Mouse (Mus musculus): Measurements from ENCODE around the gene Chd2. TPM values are rescaled to one million over a fixed set of nuclear protein-coding genes. Genes with fewer than 3 reads are reported as not detected.

The Chd2 gene
- polyA plus RNA-seq, 1 experiment: 5.8 TPM

- TF ChIP-seq MYOG (IDR thresholded peaks at IDR 0.05; ENCODE audit: control insufficient read depth, extremely low read depth, insufficient read length) (no peak), MAX (IDR thresholded peaks at IDR 0.05) (no peak), CTCF (IDR thresholded peaks at IDR 0.05; ENCODE audit: control insufficient read depth, insufficient read depth, insufficient read length) (no peak), CEBPB (IDR thresholded peaks at IDR 0.05; ENCODE audit: low read depth) (no peak), USF1 (IDR thresholded peaks at IDR 0.05; ENCODE audit: low read depth) (no peak), MYOD1 (IDR thresholded peaks at IDR 0.05; ENCODE audit: control insufficient read depth, insufficient read length, low read depth) (no peak), FOSL1 (IDR thresholded peaks at IDR 0.05; ENCODE audit: insufficient read depth, low read length, poor library complexity, severe bottlenecking) (no peak)
- no peaks in the 10 kb centered on the region for H3K36me3 ChIP-seq (ENCODE audit: control insufficient read depth, insufficient read depth)
These were observed 149.9 kb downstream of the Chd2 start for GRCm38 (mm10) chr7:73391518-73392321.

GRCm38 (mm10) chr7:73391002-73391517 lies 150.6 kb downstream of the Chd2 start:
- Histone ChIP-seq H3K36me3 (ENCODE audit: control insufficient read depth, insufficient read depth) (no peaks in the 10 kb centered on the region), H3K27me3 (ENCODE audit: control insufficient read depth, insufficient read depth, insufficient read length) (no peaks in the 10 kb centered on the region), H3ac (ENCODE audit: control insufficient read depth, insufficient read length, low read depth) (peak overlapping the region; percentile 88), H3K79me3 (ENCODE audit: low read depth) (no peaks in the 10 kb centered on the region), H3K79me2 (ENCODE audit: control insufficient read depth, insufficient read depth) (no peaks in the 10 kb centered on the region), H3K4me3 (ENCODE audit: insufficient read depth, poor library complexity, severe bottlenecking) (peak overlapping the region; percentile 51)
- TF ChIP-seq USF1 (IDR thresholded peaks at IDR 0.05; ENCODE audit: low read depth) (no peak), MAX (IDR thresholded peaks at IDR 0.05) (no peak), MYOG (IDR thresholded peaks at IDR 0.05; ENCODE audit: control insufficient read depth, extremely low read depth, insufficient read length) (no peak), CEBPB (IDR thresholded peaks at IDR 0.05; ENCODE audit: low read depth) (no peak), FOSL1 (IDR thresholded peaks at IDR 0.05; ENCODE audit: insufficient read depth, low read length, poor library complexity, severe bottlenecking) (no peak), CTCF (IDR thresholded peaks at IDR 0.05; ENCODE audit: control insufficient read depth, insufficient read depth, insufficient read length) (no peak), MYOD1 (IDR thresholded peaks at IDR 0.05; ENCODE audit: control insufficient read depth, insufficient read length, low read depth) (no peak)

More at GRCm38 (mm10) chr7:73391518-73392321, 149.9 kb downstream of the Chd2 start:
- H3K4me3 ChIP-seq (ENCODE audit: insufficient read depth, poor library complexity, severe bottlenecking): peak overlapping the region; percentile 51
- H3K27me3 ChIP-seq (ENCODE audit: control insufficient read depth, insufficient read depth, insufficient read length): no peaks in the 10 kb centered on the region
- no peaks in the 10 kb centered on the region for H3K79me3 ChIP-seq (ENCODE audit: low read depth)
- H3ac ChIP-seq (ENCODE audit: control insufficient read depth, insufficient read length, low read depth): peak overlapping the region; percentile 88
- H3K79me2 ChIP-seq (ENCODE audit: control insufficient read depth, insufficient read depth): no peaks in the 10 kb centered on the region

- TF ChIP-seq MYOG (IDR thresholded peaks at IDR 0.05; ENCODE audit: control insufficient read depth, extremely low read depth, insufficient read length) (no peak), FOSL1 (IDR thresholded peaks at IDR 0.05; ENCODE audit: insufficient read depth, low read length, poor library complexity, severe bottlenecking) (no peak), MAX (IDR thresholded peaks at IDR 0.05) (no peak), USF1 (IDR thresholded peaks at IDR 0.05; ENCODE audit: low read depth) (no peak), MYOD1 (IDR thresholded peaks at IDR 0.05; ENCODE audit: control insufficient read depth, insufficient read length, low read depth) (no peak), CEBPB (IDR thresholded peaks at IDR 0.05; ENCODE audit: low read depth) (no peak), CTCF (IDR thresholded peaks at IDR 0.05; ENCODE audit: control insufficient read depth, insufficient read depth, insufficient read length) (no peak)
- H3K79me2 ChIP-seq (ENCODE audit: control insufficient read depth, insufficient read depth): no peaks in the 10 kb centered on the region
These were observed 151.1 kb downstream of the Chd2 start for GRCm38 (mm10) chr7:73390426-73391001.

GRCm38 (mm10) chr7:73389871-73390294 lies 151.7 kb downstream of the Chd2 start:
- TF ChIP-seq FOSL1 (IDR thresholded peaks at IDR 0.05; ENCODE audit: insufficient read depth, low read length, poor library complexity, severe bottlenecking) (no peak), CTCF (IDR thresholded peaks at IDR 0.05; ENCODE audit: control insufficient read depth, insufficient read depth, insufficient read length) (no peak), USF1 (IDR thresholded peaks at IDR 0.05; ENCODE audit: low read depth) (no peak), CEBPB (IDR thresholded peaks at IDR 0.05; ENCODE audit: low read depth) (no peak), MAX (IDR thresholded peaks at IDR 0.05) (no peak), MYOD1 (IDR thresholded peaks at IDR 0.05; ENCODE audit: control insufficient read depth, insufficient read length, low read depth) (no peak), MYOG (IDR thresholded peaks at IDR 0.05; ENCODE audit: control insufficient read depth, extremely low read depth, insufficient read length) (no peak)
- H3K79me3 ChIP-seq (ENCODE audit: low read depth): no peaks in the 10 kb centered on the region
- H3K36me3 ChIP-seq (ENCODE audit: control insufficient read depth, insufficient read depth): no peaks in the 10 kb centered on the region
- no peaks in the 10 kb centered on the region for H3K27me3 ChIP-seq (ENCODE audit: control insufficient read depth, insufficient read depth, insufficient read length)
- no peaks in the 10 kb centered on the region for H3K79me2 ChIP-seq (ENCODE audit: control insufficient read depth, insufficient read depth)
- H3K4me3 ChIP-seq (ENCODE audit: insufficient read depth, poor library complexity, severe bottlenecking): no peak overlapping the region
- no peak overlapping the region for H3ac ChIP-seq (ENCODE audit: control insufficient read depth, insufficient read length, low read depth)

More at GRCm38 (mm10) chr7:73390426-73391001, 151.1 kb downstream of the Chd2 start:
- no peak overlapping the region for H3K4me3 ChIP-seq (ENCODE audit: insufficient read depth, poor library complexity, severe bottlenecking)
- H3K79me3 ChIP-seq (ENCODE audit: low read depth): no peaks in the 10 kb centered on the region
- H3K36me3 ChIP-seq (ENCODE audit: control insufficient read depth, insufficient read depth): no peaks in the 10 kb centered on the region
- H3K27me3 ChIP-seq (ENCODE audit: control insufficient read depth, insufficient read depth, insufficient read length): no peaks in the 10 kb centered on the region
- no peak overlapping the region for H3ac ChIP-seq (ENCODE audit: control insufficient read depth, insufficient read length, low read depth)

- no peak overlapping the region for H3K4me3 ChIP-seq (ENCODE audit: insufficient read depth, poor library complexity, severe bottlenecking)
These were observed 152.2 kb downstream of the Chd2 start for GRCm38 (mm10) chr7:73389419-73389818.

More at GRCm38 (mm10) chr7:73389419-73389818, 152.2 kb downstream of the Chd2 start:
- H3K79me2 ChIP-seq (ENCODE audit: control insufficient read depth, insufficient read depth): no peaks in the 10 kb centered on the region
- H3K79me3 ChIP-seq (ENCODE audit: low read depth): no peaks in the 10 kb centered on the region
- no peak for TF ChIP-seq CEBPB (IDR thresholded peaks at IDR 0.05; ENCODE audit: low read depth)
- TF ChIP-seq MYOD1 (IDR thresholded peaks at IDR 0.05; ENCODE audit: control insufficient read depth, insufficient read length, low read depth): no peak
- no peak for TF ChIP-seq MYOG (IDR thresholded peaks at IDR 0.05; ENCODE audit: control insufficient read depth, extremely low read depth, insufficient read length)
- no peaks in the 10 kb centered on the region for H3K27me3 ChIP-seq (ENCODE audit: control insufficient read depth, insufficient read depth, insufficient read length)
- no peaks in the 10 kb centered on the region for H3K36me3 ChIP-seq (ENCODE audit: control insufficient read depth, insufficient read depth)
- H3ac ChIP-seq (ENCODE audit: control insufficient read depth, insufficient read length, low read depth): no peak overlapping the region
